Mouse (Mus musculus) central nervous system, embryonic 18 days (tissue): ENCODE results near the gene Camsap3. TPM values are rescaled to one million over a fixed set of nuclear protein-coding genes. Genes with fewer than 3 reads are reported as not detected.

Experiments used
- polyA plus RNA-seq: library from polyadenylated mRNA; depleted of rRNA; stranded (reverse); fragments of >200 nt; gene quantifications from 2 replicates; pipeline ENCODE4 v1.2.3, GENCODE M21; 2012; rRNA removed

The Camsap3 gene
- polyA plus RNA-seq: 72.3 and 75.4 TPM in 2 replicates

DNA sequence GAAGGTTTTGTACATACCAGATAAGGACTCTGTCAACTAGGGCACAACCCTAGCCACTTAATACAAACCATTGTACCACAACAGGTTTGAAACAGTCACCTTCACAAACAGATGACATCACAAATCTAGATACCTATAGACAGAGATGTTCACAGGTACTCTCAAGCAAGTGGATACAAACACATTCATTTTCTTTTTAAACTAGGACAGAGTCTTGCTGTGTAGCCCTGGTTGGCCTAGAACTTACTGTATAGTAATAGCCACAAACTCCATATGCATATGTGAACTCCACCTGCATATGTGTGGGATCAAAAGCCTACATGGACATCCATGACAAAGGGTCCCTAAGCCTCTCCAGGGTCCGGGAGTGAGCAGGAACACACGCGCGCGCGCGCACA lies at the start of gene Camsap3:
Gene Camsap3, plus strand, starts transcription at position 301 of the 398 bp plus-strand sequence.

DNA sequence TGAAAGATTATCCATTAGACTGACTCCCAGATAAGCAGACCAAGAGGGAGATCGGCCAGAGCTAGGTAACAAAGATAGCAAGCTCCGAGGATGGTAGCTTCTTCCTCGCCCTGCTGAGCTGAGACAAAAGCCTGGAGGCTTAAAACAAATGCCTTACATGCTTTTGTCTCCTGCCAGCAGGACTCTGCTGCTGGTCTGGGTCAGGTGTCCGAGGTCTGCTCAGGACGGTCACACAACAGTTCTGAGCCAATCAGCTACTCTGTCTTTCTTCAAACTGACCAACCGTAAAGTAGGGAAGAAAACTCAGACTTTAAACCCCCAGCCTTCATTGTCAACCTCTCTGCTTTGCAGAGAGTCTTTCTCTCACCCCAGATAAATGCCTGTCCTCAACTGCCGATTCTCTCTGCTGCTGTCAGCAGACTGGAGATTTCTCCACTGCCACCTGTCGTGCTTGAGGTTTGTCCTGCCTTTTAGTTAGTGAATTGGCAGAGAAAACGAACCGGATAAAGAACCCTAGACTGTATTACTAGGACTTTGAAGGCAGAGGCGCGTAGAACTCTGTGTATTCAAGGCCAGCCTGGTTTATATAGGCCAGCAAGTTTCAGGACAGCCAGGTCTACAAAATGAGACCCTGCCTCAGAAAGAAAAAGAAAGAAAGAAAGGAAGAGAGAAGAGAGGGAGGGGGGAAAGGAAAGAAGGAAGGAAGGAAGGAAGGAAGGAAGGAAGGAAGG lies 19.3 kb upstream of the Camsap3 start, which contains the start of gene C330021F23Rik:
Gene C330021F23Rik, plus strand, starts transcription at position 350 of the 731 bp plus-strand sequence.

GRCm38 (mm10) chr8:3621199-3621970 lies 34.3 kb downstream of the Camsap3 start, which contains the start of the genes Xab2 and Pet100:
Gene Xab2, minus strand, starts transcription at chr8:3621316.
Gene Pet100, plus strand, starts transcription at chr8:3621548.

GRCm38 (mm10) chr8:3625445-3625844 lies 38.4 kb downstream of the Camsap3 start, which contains the start of gene Pcp2:
Gene Pcp2, minus strand, starts transcription at chr8:3625545.

GRCm38 (mm10) chr8:3630647-3631477 lies 43.8 kb downstream of the Camsap3 start, which contains the start of gene Stxbp2:
Gene Stxbp2, plus strand, starts transcription at chr8:3630955.

DNA sequence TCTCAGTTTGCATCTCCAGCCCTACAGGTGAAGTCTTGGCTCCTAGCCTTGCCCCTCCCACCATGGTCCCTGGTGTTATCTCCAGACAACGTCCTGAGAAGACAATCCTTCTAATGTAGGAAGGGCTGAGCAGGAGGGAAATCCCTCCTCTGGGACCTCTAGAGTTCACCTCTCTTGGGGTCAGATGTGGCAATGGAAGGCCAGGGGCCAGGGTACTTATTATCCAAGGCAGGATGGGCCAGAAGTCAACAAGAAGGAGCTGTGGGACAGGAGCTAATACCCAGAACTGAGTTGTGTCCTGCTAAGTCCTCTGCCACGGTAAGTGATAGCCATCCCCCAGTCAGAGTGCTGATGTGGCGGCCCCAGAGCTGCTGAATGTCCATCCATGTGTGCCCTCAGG lies 68.4 kb downstream of the Camsap3 start, which contains the start of gene Retn:
Gene Retn, plus strand, starts transcription at position 245 of the 400 bp plus-strand sequence.

Other genes with a start within 250 kb of the Camsap3 start
- 0.03 and 0.09 TPM in 2 replicates for gene A430078G23Rik, start 233.9 kb upstream of the Camsap3 start, polyA plus RNA-seq
- gene Arhgef18, start 194.3 kb upstream of the Camsap3 start, polyA plus RNA-seq: 27.8 and 29.3 TPM in 2 replicates
- 2.4 and 2.9 TPM in 2 replicates for gene Pex11g, start 119.6 kb upstream of the Camsap3 start, polyA plus RNA-seq
- 0.58 and 0.62 TPM in 2 replicates for gene Tex45, start 116.4 kb upstream of the Camsap3 start, polyA plus RNA-seq
- gene Zfp358, start 94.2 kb upstream of the Camsap3 start, polyA plus RNA-seq: 74.2 and 92.5 TPM in 2 replicates
- 236 and 248 TPM in 2 replicates for gene Mcoln1, start 86.8 kb upstream of the Camsap3 start, polyA plus RNA-seq
- 59.1 and 61.3 TPM in 2 replicates for gene Pnpla6, start 71.9 kb upstream of the Camsap3 start, polyA plus RNA-seq
- gene C330021F23Rik, start 19.3 kb upstream of the Camsap3 start, polyA plus RNA-seq: 0.26 and 0.55 TPM in 2 replicates
- 63.3 and 64.9 TPM in 2 replicates for gene Xab2, start 34.0 kb downstream of the Camsap3 start, polyA plus RNA-seq
- gene Pet100, start 34.3 kb downstream of the Camsap3 start, polyA plus RNA-seq: 49.0 and 56.9 TPM in 2 replicates
- gene Pcp2, start 38.3 kb downstream of the Camsap3 start, polyA plus RNA-seq: 1.1 and 17.6 TPM in 2 replicates
- 209 and 221 TPM in 2 replicates for gene Stxbp2, start 43.7 kb downstream of the Camsap3 start, polyA plus RNA-seq
- gene Retn, start 68.5 kb downstream of the Camsap3 start, polyA plus RNA-seq: 0.95 and 1.3 TPM in 2 replicates
- 0.27 and 0.28 TPM in 2 replicates for gene Mcemp1, start 78.5 kb downstream of the Camsap3 start, polyA plus RNA-seq
- 11.2 and 13.3 TPM in 2 replicates for gene Fcor, start 85.1 kb downstream of the Camsap3 start, polyA plus RNA-seq
- 61.4 and 63.1 TPM in 2 replicates for gene Trappc5, start 89.0 kb downstream of the Camsap3 start, polyA plus RNA-seq
- 0.03 TPM in 1 of 2 replicates, not detected in the other for gene Fcer2a, start 106.9 kb downstream of the Camsap3 start, polyA plus RNA-seq
- gene Clec4g, start 133.4 kb downstream of the Camsap3 start, polyA plus RNA-seq: not detected in 2 replicates
- gene Cd209a, start 161.7 kb downstream of the Camsap3 start, polyA plus RNA-seq: 0.03 TPM in 1 of 2 replicates, not detected in the other